Mouse (Mus musculus): ENCODE results near the gene Cib1. TPM values are rescaled to one million over a fixed set of nuclear protein-coding genes. Genes with fewer than 3 reads are reported as not detected.

Gene Cib1
- polyA plus RNA-seq, 1 experiment from 2014 or later: 526 TPM

DNA sequence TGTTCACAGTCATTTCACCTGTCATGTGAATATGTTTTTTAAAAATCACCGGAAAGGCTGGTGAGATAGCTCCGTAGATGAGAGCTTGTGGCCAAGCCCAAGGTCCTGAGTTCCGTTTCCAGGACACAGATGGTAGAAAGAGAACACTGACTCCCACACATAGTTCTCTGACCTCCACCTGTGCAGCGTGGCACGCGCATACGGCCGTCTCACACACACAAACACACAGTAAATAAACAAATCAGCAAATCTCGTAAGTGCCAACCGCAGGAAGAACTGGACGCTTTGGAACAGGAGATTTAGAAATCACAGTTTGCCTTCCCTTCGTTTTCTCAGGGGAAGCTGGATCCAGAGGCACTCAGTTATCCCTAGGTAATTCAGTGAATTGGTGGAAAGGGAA, 45.1 kb downstream of the Cib1 start:
- ATAC-seq: no peak
- peak overlapping the region; percentile 74 for H3K4me2 ChIP-seq (replicated peaks; ENCODE audit: low read depth)
- no peaks in the 10 kb centered on the region for H3K27me3 ChIP-seq (replicated peaks; ENCODE audit: control insufficient read depth, insufficient read depth, low read length)
- TF ChIP-seq CTCF (IDR thresholded peaks at IDR 0.05; ENCODE audit: low read depth): no peak
- H3K9ac ChIP-seq (ENCODE audit: low read depth, low read length): peak overlapping the region; percentile 57; the same call in 1 of the 2 replicates
- H3K9me3 ChIP-seq (ENCODE audit: control insufficient read depth): no peaks in the 10 kb centered on the region
- peaks cover 29% of the 10 kb centered on the region for H3K4me1 ChIP-seq (replicated peaks; ENCODE audit: control insufficient read depth, insufficient read depth, low read length)
- WGBS: 66% methylated on average over 12 of the region's 12 CpGs
- H3K27ac ChIP-seq (ENCODE audit: low read depth, low read length): peak overlapping the region; percentile 90
- peak overlapping the region; percentile 57 for H3K4me3 ChIP-seq (ENCODE audit: low read depth, low read length)
- H3K36me3 ChIP-seq (ENCODE audit: control insufficient read depth, insufficient read depth): no peaks in the 10 kb centered on the region

DNA sequence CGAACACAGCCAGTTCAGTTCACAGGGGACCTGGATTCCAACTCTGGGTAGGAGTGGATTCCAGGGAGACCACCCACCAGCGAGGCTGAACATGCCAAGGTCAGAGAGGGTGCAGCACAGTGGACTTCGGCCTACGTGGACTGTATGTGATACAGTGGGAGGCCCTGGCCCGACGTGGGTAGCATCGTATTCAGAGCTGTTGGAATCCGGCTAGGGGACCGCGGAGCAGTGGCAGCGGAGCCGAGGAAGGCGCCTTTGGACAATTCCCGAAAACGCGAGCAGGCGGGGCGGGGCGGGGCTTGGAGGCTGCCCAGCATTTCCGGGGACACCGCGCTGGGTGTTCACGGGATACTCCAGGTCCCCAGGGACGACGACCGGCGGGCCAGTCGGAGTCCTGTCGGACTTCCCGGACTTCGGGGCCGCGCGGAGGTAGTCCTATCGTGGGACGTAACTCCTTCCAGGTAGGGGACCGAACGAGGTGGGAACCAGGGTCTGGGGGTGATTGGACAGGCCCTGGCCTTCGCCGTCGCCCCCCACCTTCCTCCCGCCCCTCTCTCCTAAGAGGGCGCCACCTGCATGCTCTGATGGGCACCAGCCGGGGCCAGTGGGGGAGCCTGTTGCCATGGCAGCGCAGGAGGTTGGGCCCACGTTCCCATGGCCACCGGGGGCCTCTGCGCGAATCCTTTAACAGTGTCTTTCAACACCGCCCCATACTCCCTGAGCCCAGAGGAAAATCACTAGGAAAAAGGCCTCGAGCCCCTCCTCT, 45.9 kb downstream of the Cib1 start, which contains the start of gene Sema4b:
Gene Sema4b, plus strand, starts transcription at position 311 of the 766 bp plus-strand sequence.
- H3K4me2 ChIP-seq (replicated peaks; ENCODE audit: low read depth): peak within 1 kb of the TSS; percentile 74
- WGBS: under 1% methylated on average over 45 of the region's 51 CpGs
- H3K4me3 ChIP-seq (ENCODE audit: low read depth, low read length): peak within 1 kb of the TSS; percentile 57
- peak within 1 kb of the TSS; percentile 90 for H3K27ac ChIP-seq (ENCODE audit: low read depth, low read length)
- H3K9ac ChIP-seq (ENCODE audit: low read depth, low read length): peak within 1 kb of the TSS; percentile 57
- H3K4me1 ChIP-seq (replicated peaks; ENCODE audit: control insufficient read depth, insufficient read depth, low read length): peaks cover 23% of the 10 kb centered on the region
- ATAC-seq: peak; percentile 75
- TF ChIP-seq CTCF (IDR thresholded peaks at IDR 0.05; ENCODE audit: low read depth): peak; percentile 59
- no peaks in the 10 kb centered on the region for H3K27me3 ChIP-seq (replicated peaks; ENCODE audit: control insufficient read depth, insufficient read depth, low read length)
- H3K36me3 ChIP-seq (ENCODE audit: control insufficient read depth, insufficient read depth): no peaks in the 10 kb centered on the region
- no peaks in the 10 kb centered on the region for H3K9me3 ChIP-seq (ENCODE audit: control insufficient read depth)

DNA sequence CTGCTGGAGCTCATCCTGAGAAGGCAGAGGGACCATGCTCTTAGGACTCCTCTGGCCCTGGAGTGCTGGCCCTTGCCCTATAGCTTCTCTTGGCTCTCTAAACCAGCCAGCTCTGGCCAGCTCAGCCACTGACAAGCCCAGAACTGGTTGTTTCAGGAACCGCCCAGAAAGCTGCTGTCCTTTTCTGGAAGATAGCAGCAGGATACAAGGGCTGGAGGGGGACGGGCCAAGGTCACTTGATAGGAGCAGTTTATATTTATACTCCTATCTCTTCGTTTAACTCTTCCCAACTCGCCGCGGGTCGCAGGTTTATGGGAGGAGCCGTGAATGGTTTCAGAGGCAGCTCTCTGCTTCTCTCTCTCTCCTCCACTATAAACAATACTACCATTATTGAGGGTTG, 46.6 kb downstream of the Cib1 start:
- Histone ChIP-seq H3K4me1 (replicated peaks; ENCODE audit: control insufficient read depth, insufficient read depth, low read length) (peaks cover 19% of the 10 kb centered on the region), H3K27me3 (replicated peaks; ENCODE audit: control insufficient read depth, insufficient read depth, low read length) (no peaks in the 10 kb centered on the region), H3K27ac (ENCODE audit: low read depth, low read length) (peak overlapping the region; percentile 90), H3K4me2 (replicated peaks; ENCODE audit: low read depth) (peak overlapping the region; percentile 74), H3K4me3 (ENCODE audit: low read depth, low read length) (peak overlapping the region; percentile 57), H3K9ac (ENCODE audit: low read depth, low read length) (peak overlapping the region; percentile 57; the same call in 1 of the 2 replicates), H3K36me3 (ENCODE audit: control insufficient read depth, insufficient read depth) (no peaks in the 10 kb centered on the region), H3K9me3 (ENCODE audit: control insufficient read depth) (no peaks in the 10 kb centered on the region)
- ATAC-seq: peak; percentile 53
- 11% methylated on average over 8 of the region's 8 CpGs for WGBS
- TF ChIP-seq CTCF (IDR thresholded peaks at IDR 0.05; ENCODE audit: low read depth): no peak

DNA sequence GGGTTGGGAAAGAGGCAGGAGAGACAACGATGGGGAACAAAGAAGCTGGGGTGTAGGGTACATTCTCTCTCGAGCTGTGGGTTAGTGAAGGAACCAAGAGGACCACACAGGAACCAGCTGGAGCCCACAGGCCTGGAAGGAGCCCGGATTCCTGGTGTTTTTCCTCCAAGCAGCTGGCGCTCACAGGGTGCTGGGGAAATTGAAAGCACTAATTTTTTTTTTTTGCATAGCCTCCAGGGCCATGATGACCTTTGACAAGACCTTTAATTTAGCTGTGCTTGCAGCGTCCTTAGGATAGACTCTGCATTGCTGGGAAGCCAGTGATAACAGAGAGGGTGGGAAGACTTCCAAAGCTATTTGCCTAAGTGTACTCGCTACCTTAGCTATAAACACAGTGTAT, 47.6 kb downstream of the Cib1 start:
- Histone ChIP-seq H3K4me1 (replicated peaks; ENCODE audit: control insufficient read depth, insufficient read depth, low read length) (peaks cover 14% of the 10 kb centered on the region), H3K9ac (ENCODE audit: low read depth, low read length) (no peak overlapping the region), H3K4me2 (replicated peaks; ENCODE audit: low read depth) (0 out of 2 replicates have a peak overlapping the region, but pooled peaks have one; percentile 25), H3K4me3 (ENCODE audit: low read depth, low read length) (no peak overlapping the region), H3K27ac (ENCODE audit: low read depth, low read length) (peak overlapping the region; percentile 90; the same call in 1 of the 2 replicates), H3K27me3 (replicated peaks; ENCODE audit: control insufficient read depth, insufficient read depth, low read length) (no peaks in the 10 kb centered on the region), H3K9me3 (ENCODE audit: control insufficient read depth) (no peaks in the 10 kb centered on the region), H3K36me3 (ENCODE audit: control insufficient read depth, insufficient read depth) (no peaks in the 10 kb centered on the region)
- TF ChIP-seq CTCF (IDR thresholded peaks at IDR 0.05; ENCODE audit: low read depth): no peak
- ATAC-seq: no peak
- 37% methylated on average over 6 of the region's 6 CpGs for WGBS

DNA sequence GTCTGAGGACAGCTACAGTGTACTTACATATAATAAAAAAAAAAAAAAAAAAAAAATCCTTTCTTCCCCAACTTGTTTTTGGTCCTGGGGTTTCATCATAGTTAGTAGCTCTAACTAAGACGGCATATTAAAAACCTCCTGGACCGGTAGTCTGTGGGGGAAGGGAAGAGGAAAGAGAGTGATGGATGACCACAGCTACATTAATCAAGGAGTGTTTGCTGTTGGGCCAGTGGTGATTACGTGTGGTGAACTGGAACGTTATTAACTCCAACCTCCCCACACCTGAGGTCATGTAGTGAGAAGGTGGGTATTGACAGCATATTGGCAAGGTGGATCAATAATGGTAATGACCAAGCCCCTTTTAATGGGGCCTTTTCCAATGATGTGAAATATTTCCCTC, 48.1 kb downstream of the Cib1 start:
- TF ChIP-seq CTCF (IDR thresholded peaks at IDR 0.05; ENCODE audit: low read depth): no peak
- no peak overlapping the region for H3K4me3 ChIP-seq (ENCODE audit: low read depth, low read length)
- H3K27ac ChIP-seq (ENCODE audit: low read depth, low read length): peak overlapping the region; percentile 90; the same call in 1 of the 2 replicates
- H3K27me3 ChIP-seq (replicated peaks; ENCODE audit: control insufficient read depth, insufficient read depth, low read length): no peaks in the 10 kb centered on the region
- 0 out of 2 replicates have a peak overlapping the region, but pooled peaks have one; percentile 25 for H3K4me2 ChIP-seq (replicated peaks; ENCODE audit: low read depth)
- H3K9ac ChIP-seq (ENCODE audit: low read depth, low read length): no peak overlapping the region
- H3K4me1 ChIP-seq (replicated peaks; ENCODE audit: control insufficient read depth, insufficient read depth, low read length): peaks cover 14% of the 10 kb centered on the region
- H3K36me3 ChIP-seq (ENCODE audit: control insufficient read depth, insufficient read depth): no peaks in the 10 kb centered on the region
- H3K9me3 ChIP-seq (ENCODE audit: control insufficient read depth): no peaks in the 10 kb centered on the region
- ATAC-seq: no peak
- 39% methylated on average over 4 of the region's 4 CpGs for WGBS

DNA sequence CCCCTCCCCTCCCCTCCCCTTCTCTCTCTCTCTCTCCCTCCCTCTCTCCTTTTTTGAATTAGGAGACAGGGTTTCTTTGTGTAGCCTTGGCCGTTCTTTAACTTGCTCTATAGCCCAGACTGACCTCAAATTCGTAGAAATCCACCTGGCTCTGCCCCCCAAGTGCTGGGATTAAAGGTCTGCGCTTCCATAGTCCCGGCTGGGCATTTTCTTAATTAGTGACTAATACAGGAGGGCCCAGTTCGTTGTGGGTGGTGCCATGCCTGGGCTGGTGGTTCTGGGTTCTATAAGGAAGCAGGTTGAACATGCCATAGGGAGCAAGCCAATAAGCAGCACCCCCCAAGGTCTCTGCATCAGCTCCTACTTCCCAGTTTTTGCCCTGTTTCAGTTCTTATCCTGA, 48.6 kb downstream of the Cib1 start:
- WGBS: 52% methylated on average over 5 of the region's 5 CpGs
- Histone ChIP-seq H3K4me1 (replicated peaks; ENCODE audit: control insufficient read depth, insufficient read depth, low read length) (peaks cover 14% of the 10 kb centered on the region), H3K36me3 (ENCODE audit: control insufficient read depth, insufficient read depth) (no peaks in the 10 kb centered on the region), H3K4me3 (ENCODE audit: low read depth, low read length) (no peak overlapping the region), H3K9ac (ENCODE audit: low read depth, low read length) (no peak overlapping the region), H3K27me3 (replicated peaks; ENCODE audit: control insufficient read depth, insufficient read depth, low read length) (no peaks in the 10 kb centered on the region), H3K4me2 (replicated peaks; ENCODE audit: low read depth) (no peak overlapping the region), H3K9me3 (ENCODE audit: control insufficient read depth) (no peaks in the 10 kb centered on the region), H3K27ac (ENCODE audit: low read depth, low read length) (no peak overlapping the region)
- ATAC-seq: no peak
- no peak for TF ChIP-seq CTCF (IDR thresholded peaks at IDR 0.05; ENCODE audit: low read depth)

Measured in intestine, postnatal 0 days (tissue).